Mouse (Mus musculus): ENCODE measurements around the gene Platr17. TPM values are rescaled to one million over a fixed set of nuclear protein-coding genes. Genes with fewer than 3 reads are reported as not detected.
"Not testable (repeated sequence)": the region's sequence is repeated elsewhere in the genome, so short reads cannot be mapped to it uniquely, and the experiment has no call there.

The Platr17 gene
- 0.19 and 0.39 TPM in 2 replicates for polyA plus RNA-seq (2016; fragmentation: Nextera tagmentation; extraction: Ambion mirVana)

GRCm38 (mm10) chr17:33904835-33905234 is at the start of gene Platr17:
TSS of gene Platr17 (plus strand) at chr17:33905135.
- H3K9me3 ChIP-seq; DNase-seq (ENCODE audit: extremely low spot score, low spot score); H3K27me3 ChIP-seq (ENCODE audit: poor library complexity, severe bottlenecking); H3K4me3 ChIP-seq; H3K27ac ChIP-seq; H3K36me3 ChIP-seq (replicated peaks): not testable (repeated sequence)
- H3K4me1 ChIP-seq: peaks cover 28% of the 10 kb centered on the region
- WGBS: 34% methylated on average over 4 of the region's 4 CpGs

GRCm38 (mm10) chr17:33857816-33858215 is 47.1 kb upstream of the Platr17 start:
- H3K4me3 ChIP-seq: no peak overlapping the region
- peaks cover 10% of the 10 kb centered on the region; the same call in 1 of the 2 replicates for H3K9me3 ChIP-seq
- H3K27me3 ChIP-seq (ENCODE audit: poor library complexity, severe bottlenecking): no peaks in the 10 kb centered on the region
- H3K4me1 ChIP-seq: no peaks in the 10 kb centered on the region
- no peak for DNase-seq (ENCODE audit: extremely low spot score, low spot score)
- no peaks in the 10 kb centered on the region; the same call in 1 of the 2 replicates for H3K36me3 ChIP-seq (replicated peaks)
- H3K27ac ChIP-seq: no peak overlapping the region
- 74% methylated on average over 4 of the region's 4 CpGs for WGBS

GRCm38 (mm10) chr17:33865330-33866030 is 39.5 kb upstream of the Platr17 start:
- peaks cover 10% of the 10 kb centered on the region for H3K4me1 ChIP-seq
- WGBS: 42% methylated on average over 9 of the region's 9 CpGs
- H3K9me3 ChIP-seq: no peaks in the 10 kb centered on the region

GRCm38 (mm10) chr17:33873537-33873936 is 31.4 kb upstream of the Platr17 start, which contains the start of gene Gm7029:
TSS of gene Gm7029 (plus strand) at chr17:33873837.
- DNase-seq (ENCODE audit: extremely low spot score, low spot score): not testable (repeated sequence)
- WGBS: 88% methylated on average over 7 of the region's 12 CpGs

More at GRCm38 (mm10) chr17:33865330-33866030, 39.5 kb upstream of the Platr17 start:
- H3K4me3 ChIP-seq: no peak overlapping the region
- H3K36me3 ChIP-seq (replicated peaks): no peaks in the 10 kb centered on the region
- no peaks in the 10 kb centered on the region for H3K27me3 ChIP-seq (ENCODE audit: poor library complexity, severe bottlenecking)
- peak; percentile 33 for DNase-seq (ENCODE audit: extremely low spot score, low spot score)
- H3K27ac ChIP-seq: 0 out of 2 replicates have a peak overlapping the region, but pooled peaks have one; percentile 67

GRCm38 (mm10) chr17:33874411-33874810 is 30.5 kb upstream of the Platr17 start:
- H3K27ac ChIP-seq: no peak overlapping the region
- DNase-seq (ENCODE audit: extremely low spot score, low spot score): no peak
- H3K4me1 ChIP-seq: no peaks in the 10 kb centered on the region
- H3K9me3 ChIP-seq: no peaks in the 10 kb centered on the region
- H3K27me3 ChIP-seq (ENCODE audit: poor library complexity, severe bottlenecking): no peaks in the 10 kb centered on the region
- WGBS: 85% methylated on average over 11 of the region's 11 CpGs
- no peak overlapping the region for H3K4me3 ChIP-seq
- H3K36me3 ChIP-seq (replicated peaks): peaks cover 50% of the 10 kb centered on the region

More at GRCm38 (mm10) chr17:33873537-33873936, 31.4 kb upstream of the Platr17 start, which contains the start of gene Gm7029:
- H3K27me3 ChIP-seq (ENCODE audit: poor library complexity, severe bottlenecking); H3K9me3 ChIP-seq; H3K27ac ChIP-seq; H3K4me1 ChIP-seq; H3K4me3 ChIP-seq: not testable (repeated sequence)
- H3K36me3 ChIP-seq (replicated peaks): peaks cover 42% of the 10 kb centered on the region

GRCm38 (mm10) chr17:33875797-33876196 is 29.1 kb upstream of the Platr17 start:
- H3K4me1 ChIP-seq; H3K27me3 ChIP-seq (ENCODE audit: poor library complexity, severe bottlenecking); DNase-seq (ENCODE audit: extremely low spot score, low spot score); H3K9me3 ChIP-seq; H3K4me3 ChIP-seq; H3K27ac ChIP-seq: not testable (repeated sequence)
- 81% methylated on average over 5 of the region's 5 CpGs for WGBS
- H3K36me3 ChIP-seq (replicated peaks): peaks cover 63% of the 10 kb centered on the region

GRCm38 (mm10) chr17:33884320-33884719 is 20.6 kb upstream of the Platr17 start:
- H3K27me3 ChIP-seq (ENCODE audit: poor library complexity, severe bottlenecking); H3K4me3 ChIP-seq; DNase-seq (ENCODE audit: extremely low spot score, low spot score); H3K27ac ChIP-seq; H3K9me3 ChIP-seq: not testable (repeated sequence)
- peaks cover 77% of the 10 kb centered on the region for H3K36me3 ChIP-seq (replicated peaks)
- peaks cover 19% of the 10 kb centered on the region for H3K4me1 ChIP-seq
- 90% methylated on average over 10 of the region's 11 CpGs for WGBS

- not testable (repeated sequence) for DNase-seq (ENCODE audit: extremely low spot score, low spot score); H3K27me3 ChIP-seq (ENCODE audit: poor library complexity, severe bottlenecking); H3K27ac ChIP-seq; H3K9me3 ChIP-seq
- H3K36me3 ChIP-seq (replicated peaks): peaks cover 43% of the 10 kb centered on the region
- 88% methylated on average over 2 of the region's 2 CpGs for WGBS
- peaks cover 21% of the 10 kb centered on the region for H3K4me1 ChIP-seq
- H3K4me3 ChIP-seq: peak overlapping the region; percentile 67; the same call in 1 of the 2 replicates
These were observed 17.1 kb upstream of the Platr17 start for GRCm38 (mm10) chr17:33887802-33888201.

- H3K4me3 ChIP-seq: peak overlapping the region; percentile 67; the same call in 1 of the 2 replicates
These were observed 16.7 kb upstream of the Platr17 start for GRCm38 (mm10) chr17:33888230-33888629.

GRCm38 (mm10) chr17:33889941-33890532 is 14.9 kb upstream of the Platr17 start:
- under 1% methylated on average over 44 of the region's 44 CpGs for WGBS
- peak; percentile 23 for DNase-seq (ENCODE audit: extremely low spot score, low spot score)
- H3K36me3 ChIP-seq (replicated peaks): peaks cover 21% of the 10 kb centered on the region

More at GRCm38 (mm10) chr17:33888230-33888629, 16.7 kb upstream of the Platr17 start:
- H3K4me1 ChIP-seq: peaks cover 21% of the 10 kb centered on the region
- not testable (repeated sequence) for H3K9me3 ChIP-seq; DNase-seq (ENCODE audit: extremely low spot score, low spot score); H3K27ac ChIP-seq; H3K27me3 ChIP-seq (ENCODE audit: poor library complexity, severe bottlenecking)
- H3K36me3 ChIP-seq (replicated peaks): peaks cover 39% of the 10 kb centered on the region

GRCm38 (mm10) chr17:33890533-33891059 is 14.3 kb upstream of the Platr17 start, which contains the start of gene Kifc1:
TSS of gene Kifc1 (minus strand) at chr17:33890661.
- WGBS: under 1% methylated on average over 49 of the region's 49 CpGs

More at GRCm38 (mm10) chr17:33889941-33890532, 14.9 kb upstream of the Platr17 start:
- Histone ChIP-seq H3K4me3 (peak overlapping the region; percentile 67), H3K27ac (peak overlapping the region; percentile 93), H3K4me1 (peaks cover 21% of the 10 kb centered on the region)
- H3K9me3 ChIP-seq; H3K27me3 ChIP-seq (ENCODE audit: poor library complexity, severe bottlenecking): not testable (repeated sequence)

GRCm38 (mm10) chr17:33891357-33891756 is 13.6 kb upstream of the Platr17 start:
- no peak overlapping the region for H3K27ac ChIP-seq
- H3K4me3 ChIP-seq: no peak overlapping the region
- H3K27me3 ChIP-seq (ENCODE audit: poor library complexity, severe bottlenecking): no peaks in the 10 kb centered on the region
- no peaks in the 10 kb centered on the region for H3K9me3 ChIP-seq
- H3K4me1 ChIP-seq: peaks cover 21% of the 10 kb centered on the region
- WGBS: 81% methylated on average over 2 of the region's 2 CpGs
- no peak for DNase-seq (ENCODE audit: extremely low spot score, low spot score)
- peaks cover 8% of the 10 kb centered on the region for H3K36me3 ChIP-seq (replicated peaks)

More at GRCm38 (mm10) chr17:33890533-33891059, 14.3 kb upstream of the Platr17 start, which contains the start of gene Kifc1:
- Histone ChIP-seq H3K4me3 (peak within 1 kb of the TSS; percentile 67), H3K36me3 (replicated peaks) (peaks cover 15% of the 10 kb centered on the region), H3K27me3 (ENCODE audit: poor library complexity, severe bottlenecking) (no peaks in the 10 kb centered on the region), H3K27ac (peak within 1 kb of the TSS; percentile 93), H3K4me1 (peaks cover 21% of the 10 kb centered on the region), H3K9me3 (no peaks in the 10 kb centered on the region)
- peak; percentile 100 for DNase-seq (ENCODE audit: extremely low spot score, low spot score)
